Mouse (Mus musculus) liver, embryonic 16.5 days (tissue): Measurements from ENCODE around the gene Slc16a1. TPM values are rescaled to one million over a fixed set of nuclear protein-coding genes. Genes with fewer than 3 reads are reported as not detected.
"Not testable (repeated sequence)": the region's sequence is repeated elsewhere in the genome, so short reads cannot be mapped to it uniquely, and the experiment has no call there.

Source experiments
- ATAC-seq: fragments of 200-750 bp; cut with Nextera tagmentation; 2 replicates; pipeline ENCODE4 v1.8.0; 2017; ENCODE audit warnings: low read depth, mild to moderate bottlenecking, moderate number of reproducible peaks, moderate library complexity
- H3K27ac ChIP-seq: fragments of 300-500 bp; sonication (generic); 2 replicates; pipeline ENCODE4 v1.5.1; 2014; ENCODE audit warnings: mild to moderate bottlenecking, low read length
- H3K27me3 ChIP-seq: fragments of 300-500 bp; sonication (generic); 2 replicates; pipeline ENCODE4 v1.6.1; 2014; ENCODE audit warnings: low read depth, low read length, mixed read lengths; ENCODE audit not compliant: control insufficient read depth, insufficient read depth
- H3K36me3 ChIP-seq: fragments of 300-500 bp; sonication (generic); 2 replicates; pipeline ENCODE4 v1.6.1; 2014; ENCODE audit warnings: mild to moderate bottlenecking; ENCODE audit not compliant: control insufficient read depth, insufficient read depth
- H3K4me1 ChIP-seq: fragments of 300-500 bp; sonication (generic); 2 replicates; pipeline ENCODE4 v1.6.1; 2014; ENCODE audit warnings: low read depth, low read length, mixed read lengths; ENCODE audit not compliant: control insufficient read depth
- H3K4me2 ChIP-seq: fragments of 300-500 bp; sonication (generic); 2 replicates; pipeline ENCODE4 v1.6.1; 2014; ENCODE audit warnings: low read depth, low read length, mixed read lengths
- H3K4me3 ChIP-seq: fragments of 300-500 bp; sonication (generic); 2 replicates; pipeline ENCODE4 v1.5.1; 2014; ENCODE audit warnings: low read depth, mild to moderate bottlenecking, low read length
- H3K9ac ChIP-seq: fragments of 300-500 bp; sonication (generic); 2 replicates; pipeline ENCODE4 v1.6.1; 2014; ENCODE audit warnings: low read depth, low read length
- H3K9me3 ChIP-seq: fragments of 300-500 bp; sonication (generic); replicated peaks from 2 replicates; pipeline ENCODE4 v1.6.1; 2016; ENCODE audit warnings: low read length; ENCODE audit not compliant: control insufficient read depth
- WGBS: fragments of 180-500 bp; shearing (Covaris S2); extraction: QIAGEN DNeasy Blood & Tissue Kit; methylation state at CpG from one replicate; pipeline ENCODE4 v1.1.7; 2014; ENCODE audit not compliant: insufficient replicate concordance; 5-methylcytosine and 5-hydroxymethylcytosine counted together
- polyA plus RNA-seq: library from polyadenylated mRNA; unstranded; fragments of >200 nt; fragmentation: Nextera tagmentation; extraction: Ambion mirVana; gene quantifications from 2 replicates; pipeline ENCODE4 v1.2.1, GENCODE M21; 2015

The Slc16a1 gene
- polyA plus RNA-seq, 1 experiment from 2014 or later = 87.5 TPM

- H3K27me3 ChIP-seq, H3K4me1 ChIP-seq, H3K9me3 ChIP-seq, H3K36me3 ChIP-seq, H3K4me2 ChIP-seq, H3K4me3 ChIP-seq, H3K27ac ChIP-seq, H3K9ac ChIP-seq: not testable (repeated sequence)
- 42% methylated on average over 6 of the region's 6 CpGs for WGBS
- peak; percentile 88 for ATAC-seq
Measured at GRCm38 (mm10) chr3:104706951-104707771, 68.7 kb downstream of the Slc16a1 start.

- peak; percentile 33; the same call in 1 of the 2 replicates for ATAC-seq
- not testable (repeated sequence) for H3K4me3 ChIP-seq, H3K9ac ChIP-seq, H3K4me2 ChIP-seq, H3K27me3 ChIP-seq, H3K4me1 ChIP-seq, H3K27ac ChIP-seq, H3K9me3 ChIP-seq, H3K36me3 ChIP-seq
- WGBS = 41% methylated on average over 1 of the region's 1 CpGs
Measured at GRCm38 (mm10) chr3:104707772-104708144, 69.3 kb downstream of the Slc16a1 start.

Other genes starting within 250 kb of the Slc16a1 start
- 3.3 and 3.6 TPM in 2 replicates for gene Lrig2, start 126.8 kb upstream of the Slc16a1 start, polyA plus RNA-seq
- 0.23 and 0.27 TPM in 2 replicates for gene Ppm1j, start 142.4 kb downstream of the Slc16a1 start, polyA plus RNA-seq
- gene Fam19a3, start 143.2 kb downstream of the Slc16a1 start, polyA plus RNA-seq = 0.04 TPM in 1 of 2 replicates, not detected in the other
- 20.3 and 21.9 TPM in 2 replicates for gene Rhoc, start 149.7 kb downstream of the Slc16a1 start, polyA plus RNA-seq
- gene Mov10, start 179.9 kb downstream of the Slc16a1 start, polyA plus RNA-seq = 33.8 and 36.2 TPM in 2 replicates
- 10.9 and 13.3 TPM in 2 replicates for gene St7l, start 225.3 kb downstream of the Slc16a1 start, polyA plus RNA-seq
- gene Capza1, start 225.8 kb downstream of the Slc16a1 start, polyA plus RNA-seq = 73.3 and 79.1 TPM in 2 replicates